Comparison of ENCODE assay signal across 8 mouse cellular contexts in the genomic region with DNA sequence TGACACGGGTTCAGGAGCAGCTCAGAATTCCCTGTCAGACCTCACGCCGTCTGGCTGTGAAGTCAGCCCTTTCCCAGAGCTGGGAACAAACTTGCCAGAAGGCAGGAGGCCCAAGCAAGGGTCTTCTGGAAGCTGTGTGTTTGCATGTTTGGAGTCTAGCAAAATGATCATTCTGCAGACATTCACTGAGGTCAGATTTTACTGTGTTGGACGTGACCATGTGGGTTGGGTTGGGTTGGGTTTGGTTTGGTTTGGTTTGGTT. TPM values are rescaled to one million over a fixed set of nuclear protein-coding genes. Genes with fewer than 3 reads are reported as not detected.
DNase-seq lines count a peak whose midpoint lies in the region; ATAC-seq and TF ChIP-seq lines count a peak whose summit lies in the region.

No protein-coding gene starts in this region.

- H3K9me3 ChIP-seq in liver, embryonic 14.5 days (ENCODE audit: control insufficient read depth, low read length), result no peaks in the 10 kb centered on the region

- 30% methylated on average over 4 of the region's 4 CpGs for WGBS in thymus, adult 2 months
- 67% methylated on average over 4 of the region's 4 CpGs for WGBS in liver, embryonic 14.5 days (ENCODE audit: insufficient replicate concordance)

- DNase-seq in gastrocnemius, postnatal 10 days, result peak; percentile 31
- DNase-seq in gastrocnemius, postnatal 4 days (ENCODE audit: low spot score in 2 of 2), result no peak
- DNase-seq in thymus, adult 2 months, result no peak
- DNase-seq in thymus, adult 18-20 months, result no peak
- DNase-seq in liver, embryonic 14.5 days (ENCODE audit: low read depth in 3 of 3, low spot score in 3 of 3), result no peak
- no peak for DNase-seq in layer of hippocampus, adult 18-20 months (ENCODE audit: low spot score in 2 of 2)
- no peak for DNase-seq in kidney, adult 8-10 months

- no peak for TF ChIP-seq POLR2A in thymus, adult 2 months (IDR thresholded peaks at IDR 0.05; ENCODE audit: control insufficient read depth, extremely low read depth, insufficient read depth, low read length, poor library complexity)

- peak overlapping the region; percentile 25 for H3K4me3 ChIP-seq in thymus, adult 2 months (ENCODE audit: control insufficient read depth, insufficient read depth, low read length)
- H3K4me3 ChIP-seq in liver, embryonic 14.5 days (ENCODE audit: insufficient read depth in 1 of 2, low read depth in 2 of 2, low read length in 2 of 2), result no peak overlapping the region

- no peak for ATAC-seq in liver, embryonic 14.5 days (ENCODE audit: insufficient read depth)
- no peak for ATAC-seq in monocyte, adult 5-6 weeks (replicated peaks; ENCODE audit: insufficient number of reproducible peaks, low FRiP score, low TSS enrichment, poor library complexity, severe bottlenecking)

- no peaks in the 10 kb centered on the region for H3K36me3 ChIP-seq in thymus, adult 2 months (ENCODE audit: control insufficient read depth, insufficient read depth, low read length)
- H3K36me3 ChIP-seq in liver, embryonic 14.5 days (replicated peaks; ENCODE audit: control insufficient read depth, insufficient read depth, low read depth), result peaks cover 25% of the 10 kb centered on the region

- peaks cover 84% of the 10 kb centered on the region for H3K4me1 ChIP-seq in thymus, adult 2 months (replicated peaks; ENCODE audit: control insufficient read depth, insufficient read depth, low read length)
- peaks cover 27 to 33% of the 10 kb centered on the region in 2 experiments for H3K4me1 ChIP-seq in liver, embryonic 14.5 days (replicated peaks; ENCODE audit: control insufficient read depth in 2 of 2, insufficient read depth in 2 of 2, low read length in 1 of 2)

- TF ChIP-seq CTCF in thymus, adult 2 months (IDR thresholded peaks at IDR 0.05; ENCODE audit: borderline replicate concordance, control insufficient read depth, extremely low read depth, insufficient read depth, low read length, poor library complexity), result no peak
- TF ChIP-seq CTCF in liver, embryonic 14.5 days (IDR thresholded peaks at IDR 0.05; ENCODE audit: low read depth), result no peak

- TF ChIP-seq EP300 in liver, embryonic 14.5 days (IDR thresholded peaks at IDR 0.05; ENCODE audit: low read depth), result no peak

- no peaks in the 10 kb centered on the region for H3K27me3 ChIP-seq in thymus, adult 2 months (ENCODE audit: control insufficient read depth, insufficient read depth, low read length)
- H3K27me3 ChIP-seq in liver, embryonic 14.5 days (ENCODE audit: control insufficient read depth, insufficient read depth, low read length), result no peaks in the 10 kb centered on the region

- peak overlapping the region; percentile 65 for H3K9ac ChIP-seq in liver, embryonic 14.5 days (replicated peaks)

- H3K4me2 ChIP-seq in liver, embryonic 14.5 days (ENCODE audit: low read depth), result peak overlapping the region; percentile 77

- H3K27ac ChIP-seq in thymus, adult 2 months (ENCODE audit: control insufficient read depth, insufficient read depth, low read length), result peak overlapping the region; percentile 86
- peak overlapping the region; percentile 82 for H3K27ac ChIP-seq in liver, embryonic 14.5 days

RNA-seq across cellular contexts. Expression of gene Dnajb12, which starts 20.7 kb away (rescaled TPM):
- 10 to 100 TPM; 44.0 to 44.9 TPM for total RNA-seq in gastrocnemius, postnatal 10 days (2021)
- 10 to 100 TPM; 45.0 to 51.3 TPM for total RNA-seq in gastrocnemius, postnatal 4 days (2021)
- polyA plus RNA-seq in thymus, adult 2 months (2012; rRNA removed), result 44.6 and 50.4 TPM in 2 replicates
- 9.5 and 12.4 TPM in 2 replicates for polyA plus RNA-seq in liver, embryonic 14.5 days (2012; rRNA removed)
- 12.0 and 15.6 TPM in 2 replicates for polyA plus RNA-seq in liver, embryonic 14.5 days (2014; fragmentation: Nextera tagmentation; extraction: Ambion mirVana)
- total RNA-seq in layer of hippocampus, adult 18-20 months (2021), result 10 to 100 TPM; 52.7 to 53.2 TPM
- total RNA-seq in monocyte, adult 5-6 weeks (2017), result 29.6 to 41.9 TPM (median 30.0 TPM) in 3 replicates

RNA-seq across cellular contexts. Expression of gene Ddit4, which starts 51.5 kb away (rescaled TPM):
- 10 to 100 TPM; 14.2 to 39.1 TPM for total RNA-seq in gastrocnemius, postnatal 10 days (2021)
- 10 to 100 TPM; 18.6 to 18.7 TPM for total RNA-seq in gastrocnemius, postnatal 4 days (2021)
- 157 and 190 TPM in 2 replicates for polyA plus RNA-seq in thymus, adult 2 months (2012; rRNA removed)
- polyA plus RNA-seq in liver, embryonic 14.5 days (2012; rRNA removed), result 2.5 and 3.3 TPM in 2 replicates
- polyA plus RNA-seq in liver, embryonic 14.5 days (2014; fragmentation: Nextera tagmentation; extraction: Ambion mirVana), result 0.20 and 0.39 TPM in 2 replicates
- 10 to 100 TPM; 69.7 to 89.5 TPM for total RNA-seq in layer of hippocampus, adult 18-20 months (2021)
- total RNA-seq in monocyte, adult 5-6 weeks (2017), result 29.5 to 34.2 TPM (median 34.2 TPM) in 3 replicates
